Mouse (Mus musculus): ENCODE data around the gene Vmn1r70. TPM values are rescaled to one million over a fixed set of nuclear protein-coding genes. Genes with fewer than 3 reads are reported as not detected.

Vmn1r70 gene
- not detected for polyA plus RNA-seq (2012; fragmentation: generic; extraction: Trizol)
- long read RNA-seq, experiment 1: 0 reads
- long read RNA-seq, experiment 2: 0 reads

DNA sequence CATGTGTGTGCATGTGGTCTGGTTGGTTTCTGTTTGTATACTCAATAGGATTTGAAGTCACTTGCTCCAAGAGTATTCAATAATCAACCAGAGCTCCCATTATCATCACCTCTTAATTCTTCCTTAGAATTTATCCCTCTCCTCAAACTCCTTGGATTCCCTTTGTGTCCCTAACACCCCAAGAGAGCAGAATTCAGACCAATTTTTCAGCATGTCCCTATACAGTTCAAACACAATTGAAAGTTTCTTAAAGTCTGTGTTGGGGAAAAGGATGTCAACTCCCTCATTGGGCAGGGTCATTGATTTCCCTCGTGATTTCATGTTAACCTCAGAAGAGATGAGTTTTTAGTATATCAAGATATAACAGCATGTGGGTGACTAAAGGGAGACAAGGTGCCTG lies at the start of gene Vmn1r70:
Gene Vmn1r70 (plus strand): TSS at position 301 of the 400 bp plus-strand sequence.
- no peaks in the 10 kb centered on the region for H3K27me3 ChIP-seq (ENCODE audit: control insufficient read depth, insufficient read depth, insufficient read length)
- H3ac ChIP-seq (ENCODE audit: control insufficient read depth, insufficient read length, low read depth): no peak within 1 kb of the TSS
- no peak within 1 kb of the TSS for H3K4me3 ChIP-seq (ENCODE audit: insufficient read depth, poor library complexity, severe bottlenecking)
- TF ChIP-seq MYOG (IDR thresholded peaks at IDR 0.05; ENCODE audit: control insufficient read depth, extremely low read depth, insufficient read length): no peak
- TF ChIP-seq FOSL1 (IDR thresholded peaks at IDR 0.05; ENCODE audit: insufficient read depth, low read length, poor library complexity, severe bottlenecking): no peak
- TF ChIP-seq USF1 (IDR thresholded peaks at IDR 0.05; ENCODE audit: low read depth): no peak
- no peak for TF ChIP-seq CTCF (IDR thresholded peaks at IDR 0.05; ENCODE audit: control insufficient read depth, insufficient read depth, insufficient read length)
- TF ChIP-seq MYOD1 (IDR thresholded peaks at IDR 0.05; ENCODE audit: control insufficient read depth, insufficient read length, low read depth): no peak
- no peak for TF ChIP-seq MAX (IDR thresholded peaks at IDR 0.05)
- no peak for TF ChIP-seq CEBPB (IDR thresholded peaks at IDR 0.05; ENCODE audit: low read depth)
- H3K79me2 ChIP-seq (ENCODE audit: control insufficient read depth, insufficient read depth): no peaks in the 10 kb centered on the region
- H3K36me3 ChIP-seq (ENCODE audit: control insufficient read depth, insufficient read depth): no peaks in the 10 kb centered on the region
- H3K79me3 ChIP-seq (ENCODE audit: low read depth): no peaks in the 10 kb centered on the region

DNA sequence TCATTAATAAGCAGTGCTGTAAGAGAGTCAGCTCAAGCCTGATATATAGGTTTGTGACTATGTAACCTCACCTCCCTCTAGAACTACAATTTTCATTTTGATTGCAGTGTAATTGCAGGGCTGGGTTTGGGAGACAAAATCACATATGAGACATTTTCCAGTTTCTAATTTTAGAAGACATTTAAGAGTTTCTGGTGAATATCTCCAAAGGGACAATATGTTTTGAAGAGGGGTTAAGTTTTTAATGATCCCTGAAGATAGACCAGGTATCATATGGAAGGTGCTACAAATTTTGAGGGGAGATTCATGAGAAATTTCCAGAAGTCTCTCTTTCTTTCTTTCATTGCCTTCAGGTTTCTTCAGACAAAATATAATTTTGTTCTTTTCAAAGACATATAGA lies 17.8 kb upstream of the Vmn1r70 start, which contains the start of gene Vmn1r69:
Gene Vmn1r69 (minus strand): TSS at position 101 of the 400 bp plus-strand sequence.
- Histone ChIP-seq H3K36me3 (ENCODE audit: control insufficient read depth, insufficient read depth) (no peaks in the 10 kb centered on the region), H3K27me3 (ENCODE audit: control insufficient read depth, insufficient read depth, insufficient read length) (no peaks in the 10 kb centered on the region), H3ac (ENCODE audit: control insufficient read depth, insufficient read length, low read depth) (no peak within 1 kb of the TSS), H3K79me2 (ENCODE audit: control insufficient read depth, insufficient read depth) (no peaks in the 10 kb centered on the region), H3K79me3 (ENCODE audit: low read depth) (no peaks in the 10 kb centered on the region), H3K4me3 (ENCODE audit: insufficient read depth, poor library complexity, severe bottlenecking) (no peak within 1 kb of the TSS)
- no peak for TF ChIP-seq FOSL1 (IDR thresholded peaks at IDR 0.05; ENCODE audit: insufficient read depth, low read length, poor library complexity, severe bottlenecking)
- TF ChIP-seq USF1 (IDR thresholded peaks at IDR 0.05; ENCODE audit: low read depth): no peak
- TF ChIP-seq CTCF (IDR thresholded peaks at IDR 0.05; ENCODE audit: control insufficient read depth, insufficient read depth, insufficient read length): no peak
- no peak for TF ChIP-seq CEBPB (IDR thresholded peaks at IDR 0.05; ENCODE audit: low read depth)
- TF ChIP-seq MAX (IDR thresholded peaks at IDR 0.05): no peak
- TF ChIP-seq MYOG (IDR thresholded peaks at IDR 0.05; ENCODE audit: control insufficient read depth, extremely low read depth, insufficient read length): no peak
- TF ChIP-seq MYOD1 (IDR thresholded peaks at IDR 0.05; ENCODE audit: control insufficient read depth, insufficient read length, low read depth): no peak

Other genes with a start within 250 kb of the Vmn1r70 start
- not detected for gene Vmn1r67, start 188.2 kb upstream of the Vmn1r70 start, polyA plus RNA-seq (2012; fragmentation: generic; extraction: Trizol)
- gene Zik1, start 136.1 kb upstream of the Vmn1r70 start, polyA plus RNA-seq (2012; fragmentation: generic; extraction: Trizol): 2.0 TPM
- not detected for gene Vmn1r68, start 73.0 kb upstream of the Vmn1r70 start, polyA plus RNA-seq (2012; fragmentation: generic; extraction: Trizol)
- not detected for gene Vmn1r69, start 17.9 kb upstream of the Vmn1r70 start, polyA plus RNA-seq (2012; fragmentation: generic; extraction: Trizol)
- not detected for gene Nlrp4b, start 56.3 kb downstream of the Vmn1r70 start, polyA plus RNA-seq (2012; fragmentation: generic; extraction: Trizol)
- not detected for gene Vmn1r71, start 122.8 kb downstream of the Vmn1r70 start, polyA plus RNA-seq (2012; fragmentation: generic; extraction: Trizol)